Mouse (Mus musculus): ENCODE results near the gene Phf23.

DNA sequence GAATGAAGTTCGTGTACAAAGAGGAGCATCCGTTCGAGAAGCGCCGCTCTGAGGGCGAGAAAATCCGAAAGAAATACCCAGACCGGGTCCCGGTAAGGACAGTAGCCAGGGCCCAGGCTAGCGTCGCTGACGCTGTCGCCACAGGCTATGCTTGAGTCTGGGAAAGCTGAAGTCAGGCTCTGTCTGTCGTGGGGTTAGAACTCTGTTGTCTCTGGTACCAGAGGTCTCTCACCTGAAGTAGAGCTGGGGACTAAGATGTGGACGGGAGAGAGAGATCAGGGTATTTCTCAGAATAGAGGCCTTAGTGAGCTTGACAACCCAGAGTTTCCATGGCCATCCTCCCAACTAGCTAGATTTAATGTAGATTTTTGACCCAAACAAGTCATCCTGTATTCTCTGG is 3.9 kb upstream of the Phf23 start:
- TF ChIP-seq CTCF (IDR thresholded peaks at IDR 0.05; ENCODE audit: control insufficient read depth, insufficient read depth, insufficient replicate concordance, low read depth, low read length): no peak
- TF ChIP-seq POLR2A (IDR thresholded peaks at IDR 0.05; ENCODE audit: control insufficient read depth, low read depth, low read length): no peak

Measured in testis, adult 2 months (tissue).